18 mouse cellular contexts compared by ENCODE assay signal in the genomic region with DNA sequence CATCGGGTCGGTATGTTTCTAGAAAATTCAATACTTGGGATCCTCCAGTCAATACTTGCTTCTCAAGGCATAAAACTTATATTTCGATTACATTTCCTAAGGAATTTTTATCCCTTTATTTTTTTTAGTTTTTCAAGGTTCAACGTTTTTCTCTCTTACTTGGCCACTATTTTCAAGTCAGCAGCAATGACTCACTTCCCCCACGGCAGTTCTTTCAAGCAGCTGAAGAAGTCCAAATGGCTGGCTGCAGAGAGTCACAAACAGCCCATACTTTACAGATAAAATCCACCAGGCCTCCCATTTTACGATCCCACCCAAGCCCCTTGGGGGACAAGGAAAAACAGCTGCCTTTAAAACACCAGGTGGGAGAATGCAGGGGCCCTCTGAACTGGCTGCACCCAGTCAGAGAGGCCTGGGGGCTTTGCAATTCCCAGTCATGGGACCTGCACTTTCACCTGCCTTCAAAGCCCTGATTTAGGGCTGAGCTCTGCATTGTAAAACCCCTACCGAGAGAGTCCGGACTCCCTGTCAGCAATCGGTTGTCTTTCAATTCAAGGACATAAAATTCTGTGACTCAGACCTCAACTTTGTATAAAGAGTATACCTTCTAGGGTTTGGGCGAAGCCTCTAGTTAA.
DNase-seq lines count a peak whose midpoint lies in the region.
"Had no signal": no experiment of that assay in that cellular context is flagged by ENCODE, and none has a peak within 500 bp of the region (broad histone marks: within the 10 kb centered on the region; RNA-seq: fewer than 3 reads in every experiment).

No protein-coding gene starts in this region.

- peaks cover 21% of the 10 kb centered on the region for H3K36me3 ChIP-seq in limb, embryonic 10.5 days
- H3K36me3 ChIP-seq: lung, embryonic 15.5 days; neural tube, embryonic 15.5 days had no signal

- H3K9me3 ChIP-seq in limb, embryonic 10.5 days (replicated peaks) = no peaks in the 10 kb centered on the region
- H3K9me3 ChIP-seq: embryonic facial prominence, embryonic 13.5 days; hindbrain, embryonic 15.5 days; lung, embryonic 15.5 days; neural tube, embryonic 15.5 days had no signal

- H3K4me3 ChIP-seq in limb, embryonic 10.5 days = no peak overlapping the region
- H3K4me3 ChIP-seq: embryonic facial prominence, embryonic 13.5 days; hindbrain, embryonic 15.5 days; lung, embryonic 15.5 days; neural tube, embryonic 15.5 days had no signal

- DNase-seq in adrenal gland, adult 2 months = peak; percentile 47
- no peak for DNase-seq in adrenal gland, postnatal 4 days (ENCODE audit: low spot score in 2 of 2)
- peak; percentile 62 for DNase-seq in 416B (ENCODE audit: low read depth)
- DNase-seq in adrenal gland, adult 8-10 months = peak; percentile 25
- DNase-seq in limb, embryonic 10.5 days (ENCODE audit: low spot score) = peak; percentile 35
- no peak for DNase-seq in spleen, adult 18-20 months
- no peak for DNase-seq in layer of hippocampus, adult 11-12 months (ENCODE audit: low spot score)
- no peak for DNase-seq in thymus, postnatal 25 days
- DNase-seq: cerebellum, adult 18-20 months; gastrocnemius, postnatal 36 days; heart, postnatal 36 days; thymus, postnatal 14 days had no signal

- H3K27me3 ChIP-seq in limb, embryonic 10.5 days (ENCODE audit: low read depth, poor library complexity, severe bottlenecking) = no peaks in the 10 kb centered on the region
- H3K27me3 ChIP-seq: embryonic facial prominence, embryonic 13.5 days; hindbrain, embryonic 15.5 days; lung, embryonic 15.5 days; neural tube, embryonic 15.5 days had no signal

- peaks cover 14% of the 10 kb centered on the region for H3K4me1 ChIP-seq in limb, embryonic 10.5 days
- H3K4me1 ChIP-seq: embryonic facial prominence, embryonic 13.5 days; hindbrain, embryonic 15.5 days; lung, embryonic 15.5 days; neural tube, embryonic 15.5 days had no signal

- H3K27ac ChIP-seq in limb, embryonic 10.5 days = peak overlapping the region; percentile 62
- H3K27ac ChIP-seq: embryonic facial prominence, embryonic 13.5 days; hindbrain, embryonic 15.5 days; kidney, postnatal 0 days; lung, embryonic 15.5 days; macrophage; neural tube, embryonic 15.5 days had no signal

- WGBS in limb, embryonic 10.5 days = 33% methylated on average over 10 of the region's 10 CpGs

Comparison
In these comparisons a context has a peak if more than half of its experiments do, and no peak if none do; other contexts are left out.
1. DNase-seq: peak in adrenal gland, adult 2 months (single experiment), 416B (single experiment), adrenal gland, adult 8-10 months (single experiment) and limb, embryonic 10.5 days (single experiment); none in adrenal gland, postnatal 4 days (0 of 2), spleen, adult 18-20 months (0 of 2), layer of hippocampus, adult 11-12 months (single experiment) and thymus, postnatal 25 days (single experiment).